Mouse (Mus musculus) layer of hippocampus, adult 11-12 months (tissue): ENCODE measurements at regions not wholly inside any gene's neighbourhood (a gene's known extent, or its start where the extent isn't known, plus 50 kb on each side); places are given as distances from the start of the nearest gene placed in this dataset.

Source experiments
- DNase-seq: peaks from one replicate; pipeline ENCODE4 v3.0.0; 2022; ENCODE audit warnings: low spot score

DNA sequence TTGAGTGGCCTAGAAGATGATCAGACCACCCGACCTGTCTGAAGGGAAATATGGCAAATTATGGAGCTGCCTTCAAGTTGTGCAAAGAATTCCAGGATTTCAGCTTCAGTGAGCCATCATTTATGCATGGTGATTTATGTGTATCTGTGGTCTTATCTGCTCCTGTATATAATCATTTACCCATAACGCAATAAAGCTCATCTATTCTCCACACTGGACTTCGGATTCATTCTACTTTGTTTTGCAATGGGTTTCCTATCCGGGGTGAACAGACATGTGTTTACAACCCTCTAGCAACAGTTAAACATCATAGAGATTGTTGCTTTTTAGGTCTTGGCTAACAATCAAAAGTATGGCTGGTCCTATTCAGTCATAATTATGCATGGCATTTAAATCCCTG is 145.1 kb downstream of the Pcdh10 start:
- no peak for DNase-seq

DNA sequence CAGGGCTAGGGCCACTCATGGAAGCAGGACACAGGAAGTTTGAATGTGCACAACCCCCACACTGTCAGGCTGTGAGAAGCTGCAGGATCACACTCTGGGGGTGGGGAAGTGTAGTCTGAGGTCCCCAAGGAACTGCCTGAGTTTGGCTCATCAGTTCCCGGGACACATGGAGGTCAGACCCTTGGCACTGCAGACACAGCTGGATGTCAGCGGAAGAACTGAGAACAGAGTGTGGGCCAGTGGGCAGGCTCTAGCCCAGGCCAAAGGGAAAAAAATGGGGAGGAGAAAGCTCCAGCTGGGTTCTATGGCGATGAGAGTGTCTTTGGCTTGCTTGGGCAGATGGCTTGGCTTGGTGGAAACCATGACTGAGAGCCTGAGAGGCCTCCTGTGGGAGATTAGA is 168.9 kb downstream of the Pcdh10 start:
- DNase-seq = no peak

DNA sequence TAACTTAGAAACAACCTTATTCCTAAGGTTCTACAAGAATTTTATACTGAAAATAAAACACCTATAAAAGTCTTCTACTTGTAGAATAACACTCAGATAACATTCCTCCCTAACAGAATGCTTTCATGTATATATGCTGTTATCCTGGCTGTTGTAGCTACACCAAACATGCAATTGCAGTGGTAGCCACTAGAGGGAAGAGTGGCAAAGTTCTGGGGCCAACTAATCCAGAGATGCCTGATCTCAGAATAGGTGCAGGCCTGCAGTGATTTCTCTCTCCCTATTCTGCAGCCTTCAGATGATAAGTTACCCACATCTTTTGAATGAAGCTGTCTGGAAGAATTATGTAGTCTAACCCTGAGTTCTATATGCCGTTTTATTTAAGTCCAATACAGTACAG is 177.5 kb downstream of the Pcdh10 start:
- peak; percentile 81 for DNase-seq

DNA sequence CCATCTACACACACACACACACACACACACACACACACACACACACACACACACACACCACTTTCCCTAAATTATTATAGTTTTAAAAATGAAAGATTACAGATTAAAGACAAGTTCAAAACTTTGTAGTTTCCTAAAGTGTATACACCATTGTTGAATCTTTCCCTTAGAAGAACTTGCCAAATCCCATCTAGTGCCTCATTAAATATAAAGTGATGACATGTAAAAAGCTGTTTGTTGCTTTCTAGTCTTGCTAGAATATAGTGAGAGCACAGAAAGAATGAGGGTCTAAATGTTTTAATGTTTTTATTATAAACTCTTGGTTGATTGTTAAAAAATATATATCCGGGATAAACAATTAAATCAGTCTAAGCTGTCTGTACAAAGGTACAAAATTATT is 194.8 kb downstream of the Pcdh10 start:
- no peak for DNase-seq

DNA sequence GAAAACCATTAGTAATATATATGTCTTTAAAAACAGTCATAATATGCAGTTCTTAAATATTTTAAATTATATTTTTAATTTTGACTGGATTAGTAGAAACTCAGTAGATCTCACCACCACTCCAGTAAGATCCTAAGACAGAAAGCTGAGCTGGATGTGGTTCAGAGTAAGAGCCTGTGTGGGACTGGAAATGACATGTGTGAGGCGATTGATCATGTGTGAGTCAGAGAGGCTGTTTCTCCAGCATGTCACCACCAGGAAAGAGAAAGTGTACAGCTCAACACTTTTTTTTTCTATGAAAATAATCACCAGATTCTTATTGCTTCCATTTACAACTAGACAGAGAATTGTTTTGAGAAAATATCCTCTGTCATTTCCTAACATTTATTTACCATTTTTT is 198.8 kb downstream of the Pcdh10 start:
- DNase-seq = no peak

DNA sequence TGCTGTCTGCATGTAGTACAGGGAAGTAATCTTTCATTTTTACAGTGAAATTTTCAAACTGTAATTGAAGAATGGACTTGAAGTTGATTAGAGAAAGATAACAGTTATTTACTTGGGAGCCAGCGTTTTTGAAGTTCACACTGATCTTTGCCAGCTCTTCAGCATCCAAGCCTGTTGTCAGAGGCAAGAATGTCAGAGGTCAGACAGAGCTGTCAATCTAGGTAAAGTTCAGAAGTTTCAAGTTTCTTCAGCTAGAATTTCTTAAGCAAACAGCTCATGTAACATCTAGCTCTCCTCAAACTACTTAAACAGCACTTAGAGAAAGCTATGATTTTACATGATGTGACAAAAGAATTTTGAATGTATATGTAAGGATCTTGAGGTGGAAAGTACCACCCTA is 215.4 kb downstream of the Pcdh10 start:
- DNase-seq = no peak

DNA sequence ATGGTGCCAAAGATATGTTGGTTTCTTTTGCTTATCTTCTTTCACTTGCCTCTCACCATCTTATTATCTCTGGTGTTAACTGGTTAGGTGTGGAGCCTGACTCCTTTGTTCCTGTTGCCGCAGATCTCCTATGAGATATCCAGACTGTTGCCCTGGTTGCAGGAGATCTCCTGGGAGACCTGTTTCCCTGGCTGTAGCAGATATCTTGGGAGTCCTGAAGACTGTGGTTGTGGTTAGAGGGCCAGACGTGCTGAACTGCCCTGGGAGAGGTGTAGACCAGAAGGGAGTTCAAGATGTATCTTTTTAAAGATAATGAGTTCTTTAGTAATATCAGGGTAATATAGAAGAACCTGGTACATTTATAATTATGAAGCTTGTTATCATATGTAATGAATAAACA is 224.1 kb downstream of the Pcdh10 start:
- DNase-seq = no peak

DNA sequence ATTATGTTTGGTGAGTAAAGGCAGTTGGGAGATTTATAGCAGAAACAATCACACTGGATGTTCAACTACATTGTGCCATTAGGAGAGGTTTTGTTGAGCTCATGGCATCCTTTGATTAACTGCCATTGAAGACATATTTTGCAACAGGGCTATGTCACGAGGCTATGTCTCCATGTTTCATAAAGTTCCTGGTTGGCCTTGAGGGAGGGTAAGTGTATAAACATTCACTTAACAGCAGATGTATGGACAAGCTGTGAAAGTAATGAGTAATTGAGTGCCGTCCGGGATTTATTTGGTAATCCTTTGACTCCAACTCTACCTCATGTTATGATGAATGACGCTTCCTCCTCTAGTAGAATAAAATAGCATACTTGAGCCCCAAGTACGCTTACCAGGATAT is 225.0 kb downstream of the Pcdh10 start:
- DNase-seq = no peak

DNA sequence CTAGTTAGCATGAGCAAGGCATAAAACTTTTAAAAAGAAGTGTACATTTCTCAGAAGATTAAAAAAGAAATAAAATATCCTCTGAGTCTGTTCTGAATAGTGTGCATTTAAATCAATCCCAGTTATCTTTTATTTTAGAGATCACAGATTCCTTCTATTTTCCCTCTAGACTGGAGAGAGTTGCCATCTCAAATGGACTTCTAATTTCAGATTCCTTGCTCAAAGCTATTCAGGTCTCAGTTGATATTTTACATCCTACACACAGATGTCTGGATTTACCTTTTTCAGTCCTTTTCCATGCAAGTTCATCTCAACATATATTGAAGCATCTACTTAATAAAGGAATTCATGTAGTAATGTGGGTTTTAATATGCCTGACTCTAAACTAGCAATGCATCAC is 242.5 kb downstream of the Pcdh10 start:
- DNase-seq = no peak

DNA sequence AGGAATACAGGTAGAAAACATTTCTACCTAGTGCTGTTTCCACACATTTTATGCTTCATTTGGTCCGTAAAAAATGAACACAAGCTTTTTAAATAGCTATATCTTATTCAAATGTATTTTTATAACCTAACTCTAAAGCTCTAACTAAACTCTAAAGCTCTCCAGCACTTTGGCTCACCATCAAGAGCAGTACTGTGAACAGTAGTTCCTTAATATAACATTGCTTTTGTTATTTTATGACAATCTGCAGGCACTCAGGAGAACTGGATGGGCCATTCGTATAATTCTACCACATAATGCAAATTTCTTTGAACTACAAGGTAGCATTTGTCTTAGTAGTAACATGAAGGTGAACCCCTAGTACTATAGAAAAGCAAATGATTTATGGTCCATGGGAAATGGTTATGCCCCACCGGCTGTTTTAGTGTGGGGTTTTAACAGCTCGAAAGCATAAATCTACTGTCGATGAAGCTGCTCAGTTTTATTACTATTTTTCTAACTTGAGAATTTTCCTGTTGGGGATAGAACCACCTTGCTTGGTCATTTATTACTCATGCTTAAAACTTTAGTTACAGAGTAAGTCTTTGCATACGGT is 267.8 kb downstream of the Pcdh10 start:
- no peak for DNase-seq

DNA sequence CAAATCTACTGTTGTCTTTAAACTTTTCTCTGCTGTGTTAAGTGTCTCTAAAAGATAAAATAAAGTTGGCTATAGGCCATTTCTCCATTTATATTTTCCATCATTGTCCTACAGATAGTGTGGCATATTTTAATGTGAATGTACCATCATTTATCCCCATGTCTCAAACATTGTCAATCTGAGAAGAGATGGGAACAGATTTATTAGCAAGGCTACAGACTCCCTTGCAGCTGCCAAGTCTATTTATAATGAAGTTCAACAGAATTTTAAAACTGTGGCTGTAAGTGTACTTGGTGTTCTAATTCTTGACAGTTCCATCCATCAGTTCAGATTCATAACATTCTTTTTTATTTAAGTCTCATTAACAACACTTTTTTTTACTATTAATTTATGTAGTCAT is 271.2 kb downstream of the Pcdh10 start:
- DNase-seq = no peak

DNA sequence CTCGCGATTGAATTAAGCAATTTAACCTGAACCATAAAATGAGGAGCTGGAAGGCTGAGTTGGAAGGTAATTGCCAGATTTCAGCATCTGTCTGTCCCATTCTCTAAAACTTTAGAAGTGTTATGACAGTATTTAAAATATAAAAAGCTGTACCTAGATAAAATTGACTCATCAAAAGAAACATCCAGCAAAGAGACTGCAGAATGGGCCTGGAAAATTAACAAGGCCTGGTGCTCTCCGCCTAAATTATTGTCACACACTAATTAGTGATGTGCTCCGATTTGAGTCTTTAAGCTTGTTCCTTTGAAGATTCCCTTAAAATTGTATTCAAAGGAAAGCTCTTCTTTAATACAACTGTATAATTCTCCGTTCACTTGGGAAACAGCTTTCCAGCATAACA is 278.8 kb downstream of the Pcdh10 start:
- DNase-seq = no peak

DNA sequence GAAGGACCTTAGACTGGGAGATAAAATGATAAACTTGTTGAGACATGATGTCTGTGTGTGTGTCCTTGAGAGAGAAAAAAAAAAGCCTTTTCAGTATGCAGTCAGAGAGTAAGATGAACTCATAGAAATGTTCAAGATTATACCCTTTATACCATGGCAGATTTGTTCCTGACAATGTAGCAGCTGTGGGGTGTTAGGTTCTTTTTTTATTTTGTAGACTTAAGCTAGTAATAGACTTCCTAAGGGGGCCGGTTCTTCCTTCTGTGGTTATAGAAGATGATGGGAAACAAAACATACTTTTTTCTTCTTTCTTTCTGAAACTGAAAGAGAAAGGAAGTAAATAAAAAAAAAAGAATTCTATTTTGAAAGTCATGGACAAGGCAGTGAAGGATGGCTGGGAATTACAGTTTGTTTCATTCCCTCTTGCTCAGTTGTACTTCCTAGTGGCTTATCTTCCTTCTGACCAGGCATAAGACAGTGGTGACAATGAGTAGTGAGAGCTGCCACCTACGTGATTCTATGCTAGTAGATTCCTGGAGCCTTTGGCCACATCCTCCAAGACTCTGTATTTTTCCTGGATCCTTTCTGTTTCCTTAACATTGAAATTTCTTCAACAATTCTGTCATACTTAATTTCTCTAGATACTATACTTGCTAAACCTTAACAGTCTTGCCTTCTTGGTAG is 280.0 kb downstream of the Pcdh10 start:
- no peak for DNase-seq

DNA sequence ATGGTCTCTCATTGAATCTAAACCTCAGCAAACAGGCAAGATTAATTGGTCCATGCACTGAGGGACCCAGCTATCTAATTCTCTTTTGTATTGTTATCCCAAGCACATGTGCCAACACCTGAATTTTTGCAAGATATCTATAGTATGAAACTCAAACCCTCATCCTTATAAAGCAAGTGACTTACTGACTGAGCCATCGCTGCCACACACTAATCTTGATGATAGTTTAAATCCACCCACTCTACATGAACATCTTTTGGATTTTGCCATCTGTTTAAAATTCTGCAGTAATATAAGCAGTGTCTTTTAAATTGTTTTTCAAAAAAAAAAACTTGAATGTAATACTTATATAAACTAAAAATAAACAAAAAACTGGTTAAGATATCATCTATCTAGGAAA is 280.9 kb downstream of the Pcdh10 start:
- DNase-seq = no peak

DNA sequence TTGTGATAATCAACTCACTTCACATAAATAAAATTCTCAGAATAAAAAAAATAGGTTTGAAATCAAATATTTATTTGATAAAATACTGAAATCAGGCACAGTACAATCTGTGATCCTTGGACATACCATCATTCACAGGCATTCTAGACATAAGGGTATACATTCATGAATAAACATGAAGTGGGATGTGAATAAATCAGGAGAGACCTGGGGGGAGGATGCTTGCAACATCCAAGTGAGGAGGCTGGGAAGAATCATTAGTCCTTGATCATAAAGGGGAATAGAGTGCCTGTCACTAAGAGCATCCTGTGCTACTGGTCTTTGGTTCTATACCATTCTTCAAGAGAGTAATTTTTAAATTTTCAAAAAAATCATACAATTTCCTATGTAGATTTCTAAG is 292.2 kb downstream of the Pcdh10 start:
- DNase-seq = no peak

DNA sequence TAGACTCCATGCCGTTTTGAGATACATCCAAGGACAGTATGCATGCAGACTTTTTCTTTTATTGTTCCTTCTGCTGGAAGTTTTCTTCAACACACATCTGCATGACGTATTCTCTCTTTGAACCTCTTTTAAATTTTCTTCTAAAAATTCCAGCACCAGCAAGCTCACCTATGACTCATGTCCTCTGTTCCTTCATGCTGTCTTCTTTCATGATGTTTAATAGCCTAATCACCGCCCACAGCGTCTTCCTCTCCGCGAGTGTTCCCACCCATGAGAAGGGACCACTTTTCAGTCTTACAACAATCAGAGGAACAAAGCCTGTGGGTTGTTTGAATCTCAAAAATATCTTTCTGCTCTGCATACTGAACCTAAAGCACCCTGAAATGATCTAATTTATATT is 299.5 kb downstream of the Pcdh10 start:
- DNase-seq = no peak

DNA sequence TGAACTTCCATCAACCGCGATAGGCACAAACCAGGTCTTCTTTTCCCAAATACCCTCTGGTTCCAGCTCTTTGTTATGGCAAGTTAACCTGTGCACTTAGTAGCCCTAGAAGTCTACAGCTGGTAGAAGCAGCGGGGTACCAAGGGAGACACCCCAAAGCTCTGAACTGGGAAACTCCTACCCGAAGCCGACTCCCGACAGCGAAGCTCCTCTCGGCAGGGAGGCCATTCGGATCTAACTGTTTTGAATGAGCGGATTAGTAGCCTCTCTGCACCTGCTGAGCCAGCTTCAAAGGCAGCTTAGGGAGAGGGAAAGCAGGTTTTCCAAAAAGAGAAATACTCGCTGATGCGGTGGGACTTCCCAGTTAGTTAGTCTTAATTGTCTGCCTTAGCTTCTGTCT is 303.2 kb downstream of the Pcdh10 start:
- no peak for DNase-seq

DNA sequence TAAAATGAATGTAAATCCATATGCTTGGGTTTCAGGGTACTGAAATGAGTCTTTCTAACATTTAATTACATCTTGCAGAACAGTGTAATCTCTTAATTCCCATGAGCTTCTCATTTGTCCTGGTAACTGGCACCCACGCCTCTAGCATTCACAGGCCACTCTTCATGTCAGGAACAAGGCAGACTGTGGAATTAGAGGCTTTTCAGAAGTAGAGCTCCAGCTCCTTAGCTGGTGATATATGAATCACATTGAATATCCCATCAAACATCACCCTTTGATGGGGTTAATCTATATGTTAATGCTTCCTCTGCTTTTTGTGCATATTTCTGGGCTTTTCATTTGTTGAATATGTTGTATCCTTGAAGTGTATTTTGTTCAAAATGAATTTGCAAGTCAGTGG is 329.7 kb downstream of the Pcdh10 start:
- no peak for DNase-seq
